In the genomic region with DNA sequence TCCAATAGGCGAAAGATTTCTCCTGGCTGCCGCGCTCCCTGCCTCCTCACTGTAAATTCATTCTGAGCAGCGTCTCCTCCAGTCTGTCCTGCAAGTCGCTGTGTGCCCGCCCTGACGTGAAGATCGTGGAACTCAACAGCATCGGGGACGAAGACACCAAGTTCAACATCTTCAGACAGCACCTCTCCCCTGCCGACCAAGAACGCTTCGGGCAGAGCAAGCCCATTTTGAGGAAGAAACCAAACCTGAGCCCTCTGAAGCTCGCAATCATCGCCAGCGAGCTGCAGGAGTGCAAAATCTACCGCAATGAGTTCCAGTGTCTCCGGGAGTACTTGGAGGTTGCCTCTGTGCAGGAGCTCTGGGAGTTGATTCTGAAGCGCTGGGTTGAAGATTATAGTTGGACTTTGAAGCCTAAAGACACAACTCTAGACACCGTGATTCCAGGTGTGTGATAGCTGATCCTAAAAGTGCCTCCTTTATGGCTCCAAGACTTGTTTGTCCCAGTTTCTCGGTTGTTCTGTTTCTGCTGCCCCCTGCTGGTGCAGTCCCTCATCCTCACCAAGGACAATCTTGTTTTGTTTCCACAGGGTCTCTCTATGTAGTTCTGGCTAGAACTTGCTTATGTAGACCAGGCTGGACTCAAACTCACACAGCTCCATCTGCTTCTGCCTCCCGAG, we compare ENCODE assay signal across 8 mouse cellular contexts. TPM values are rescaled to one million over a fixed set of nuclear protein-coding genes. Genes with fewer than 3 reads are reported as not detected.
DNase-seq lines count a peak whose midpoint lies in the region; ATAC-seq lines count a peak whose summit lies in the region.

No protein-coding gene starts in this region.

- DNase-seq in ZHBTc4 (ENCODE audit: low read depth, low spot score) = peak; percentile 95
- peak; percentile 71 to 83 for DNase-seq in cerebellum, postnatal 4 days (ENCODE audit: low spot score in 2 of 2)
- DNase-seq in gastrocnemius, adult 18-20 months (ENCODE audit: low spot score) = peak; percentile 83
- peak; percentile 73 for DNase-seq in left cerebral cortex, adult 11 months (ENCODE audit: low spot score)
- DNase-seq in lung, postnatal 4 days = peak; percentile 76 to 86
- DNase-seq in retina, postnatal 7 days (ENCODE audit: low read depth, low spot score) = peak; percentile 65
- peak; percentile 63 to 77 for DNase-seq in urinary bladder, adult 18-20 months (ENCODE audit: low spot score in 2 of 2)

- H3K4me1 ChIP-seq in hindbrain, embryonic 16.5 days (ENCODE audit: control insufficient read depth, insufficient read depth, low read depth, low read length) = peaks cover 6% of the 10 kb centered on the region

- H3K9me3 ChIP-seq in hindbrain, embryonic 16.5 days (ENCODE audit: control insufficient read depth, low read length) = no peaks in the 10 kb centered on the region

- no peaks in the 10 kb centered on the region for H3K36me3 ChIP-seq in hindbrain, embryonic 16.5 days (ENCODE audit: control insufficient read depth, insufficient read depth, low read length)

- no peak overlapping the region for H3K27ac ChIP-seq in hindbrain, embryonic 16.5 days (ENCODE audit: low read depth, low read length)

- WGBS in hindbrain, embryonic 16.5 days = 17% methylated on average over 22 of the region's 22 CpGs

- H3K27me3 ChIP-seq in hindbrain, embryonic 16.5 days (replicated peaks; ENCODE audit: control insufficient read depth, insufficient read depth, low read length) = no peaks in the 10 kb centered on the region

- peak overlapping the region; percentile 62 for H3K9ac ChIP-seq in hindbrain, embryonic 16.5 days (ENCODE audit: low read depth, low read length)

- peak overlapping the region; percentile 64 for H3K4me2 ChIP-seq in hindbrain, embryonic 16.5 days (ENCODE audit: low read length)

- ATAC-seq in hindbrain, embryonic 16.5 days = peak; percentile 58

- peak overlapping the region; percentile 46 for H3K4me3 ChIP-seq in hindbrain, embryonic 16.5 days (ENCODE audit: low read length)

RNA-seq across cellular contexts. Expression of a gene that starts 25.4 kb away (rescaled TPM):
- 1 to 10 TPM; 1.5 to 1.6 TPM for total RNA-seq in gastrocnemius, adult 18-20 months (2021)
- 2.0 and 2.6 TPM in 2 replicates for polyA plus RNA-seq in hindbrain, embryonic 16.5 days (2015; fragmentation: Nextera tagmentation; extraction: Ambion mirVana)

RNA-seq across cellular contexts. Expression of a gene that starts 25.7 kb away (rescaled TPM):
- 100 to 1,000 TPM in 1 of 2 experiments, 10 to 100 TPM in 1; 96.4 to 136 TPM for total RNA-seq in gastrocnemius, adult 18-20 months (2021)
- 312 and 331 TPM in 2 replicates for polyA plus RNA-seq in hindbrain, embryonic 16.5 days (2015; fragmentation: Nextera tagmentation; extraction: Ambion mirVana)

RNA-seq across cellular contexts. Expression of a gene that starts 32.8 kb away (rescaled TPM):
- total RNA-seq in gastrocnemius, adult 18-20 months (2021) = 10 to 100 TPM; 20.6 to 24.9 TPM
- not detected in 2 replicates for polyA plus RNA-seq in hindbrain, embryonic 16.5 days (2015; fragmentation: Nextera tagmentation; extraction: Ambion mirVana)

RNA-seq across cellular contexts. Expression of a gene that starts 47.8 kb away (rescaled TPM):
- 10 to 100 TPM; 47.6 to 52.8 TPM for total RNA-seq in gastrocnemius, adult 18-20 months (2021)
- 11.3 and 13.4 TPM in 2 replicates for polyA plus RNA-seq in hindbrain, embryonic 16.5 days (2015; fragmentation: Nextera tagmentation; extraction: Ambion mirVana)
